Comparison of ENCODE assay signal across 28 mouse cellular contexts in the genomic region with DNA sequence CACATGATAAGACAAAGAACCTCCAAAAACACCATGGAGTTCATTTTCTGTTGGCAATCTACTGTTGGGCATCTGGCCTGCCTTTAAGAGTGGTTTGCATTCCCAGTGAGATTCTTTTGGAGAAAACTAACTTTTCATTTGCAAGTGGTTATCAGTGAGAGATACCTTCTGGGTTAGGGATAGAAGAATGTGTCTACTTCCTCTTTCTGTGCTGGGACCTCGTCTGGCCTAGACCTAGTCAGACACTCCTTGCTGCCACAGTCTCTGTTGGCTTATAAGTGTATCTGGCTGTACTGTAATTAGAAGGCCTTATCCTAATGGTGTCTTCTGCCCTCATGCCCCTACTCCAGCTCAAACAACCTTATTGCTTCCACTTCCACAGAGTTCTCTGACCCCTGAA.
A peak's percentile ranks its signal among the peaks of the same experiment; 100 is the strongest.
DNase-seq lines count a peak whose midpoint lies in the region; ATAC-seq and TF ChIP-seq lines count a peak whose summit lies in the region.
"Had no signal": no experiment of that assay in that cellular context is flagged by ENCODE, and none has a peak within 500 bp of the region (broad histone marks: within the 10 kb centered on the region; RNA-seq: fewer than 3 reads in every experiment).

No protein-coding gene starts in this region.

- H3K4me1 ChIP-seq in lung, postnatal 0 days (ENCODE audit: insufficient read depth, low read depth, low read length): no peaks in the 10 kb centered on the region
- H3K4me1 ChIP-seq: embryonic facial prominence, embryonic 10.5 days; embryonic facial prominence, embryonic 13.5 days; forebrain, embryonic 12.5 days had no signal

- no peaks in the 10 kb centered on the region for H3K36me3 ChIP-seq in lung, postnatal 0 days (ENCODE audit: insufficient read depth, low read length)
- H3K36me3 ChIP-seq: embryonic facial prominence, embryonic 10.5 days; embryonic facial prominence, embryonic 13.5 days; forebrain, embryonic 12.5 days; forebrain, embryonic 15.5 days; G1E had no signal

- H3K4me3 ChIP-seq in lung, postnatal 0 days (ENCODE audit: low read depth, low read length): no peak overlapping the region
- H3K4me3 ChIP-seq: embryonic facial prominence, embryonic 10.5 days; embryonic facial prominence, embryonic 13.5 days; erythroblast, embryonic 14.5 days; forebrain, embryonic 12.5 days; forebrain, embryonic 15.5 days had no signal

- no peaks in the 10 kb centered on the region for H3K9me3 ChIP-seq in lung, postnatal 0 days (ENCODE audit: low read length)
- H3K9me3 ChIP-seq: embryonic facial prominence, embryonic 10.5 days; embryonic facial prominence, embryonic 13.5 days; forebrain, embryonic 12.5 days; forebrain, embryonic 15.5 days; G1E had no signal

- DNase-seq in A20 (ENCODE audit: low read depth, low spot score) (peak; percentile 58), MEL-GATA-1-ER (ENCODE audit: extremely low read depth, low read depth) (peak; percentile 78)
- DNase-seq in left cerebral cortex, postnatal 36 days (ENCODE audit: low spot score in 2 of 2): no peak
- no peak for DNase-seq in lung, postnatal 0 days (ENCODE audit: low spot score)
- no peak for DNase-seq in heart, postnatal 4 days
- DNase-seq: adrenal gland, adult 8-10 months; adrenal gland, postnatal 25 days; cerebellum, adult 11-12 months; cerebellum, adult 8-10 months; cerebellum, postnatal 14 days; embryo, embryonic 11 days; gastrocnemius, postnatal 10 days; gastrocnemius, postnatal 36 days; heart, adult 11 months had no signal

- H3K27me3 ChIP-seq in lung, postnatal 0 days (replicated peaks; ENCODE audit: insufficient read depth, low read length): no peaks in the 10 kb centered on the region
- H3K27me3 ChIP-seq: embryonic facial prominence, embryonic 13.5 days; forebrain, embryonic 12.5 days; forebrain, embryonic 15.5 days had no signal

- TF ChIP-seq CTCF in lung, postnatal 0 days (IDR thresholded peaks at IDR 0.05): no peak

- TF ChIP-seq EP300 in lung, postnatal 0 days (IDR thresholded peaks at IDR 0.05): no peak

- no peak overlapping the region for H3K27ac ChIP-seq in lung, postnatal 0 days (ENCODE audit: low read length)
- H3K27ac ChIP-seq: embryonic facial prominence, embryonic 10.5 days; embryonic facial prominence, embryonic 13.5 days; forebrain, embryonic 12.5 days; forebrain, embryonic 15.5 days; hindbrain, embryonic 14.5 days; hindbrain, postnatal 0 days had no signal

- peak; percentile 56 to 86; a peak in 2 of 4 replicates for ATAC-seq in hematopoietic stem cell, adult 5-6 weeks (replicated peaks in 1 of 2; ENCODE audit: insufficient read depth in 1 of 2, low FRiP score in 2 of 2, low TSS enrichment in 1 of 2, low read depth in 1 of 2, poor library complexity in 2 of 2, severe bottlenecking in 2 of 2)
- ATAC-seq in megakaryocyte-erythroid progenitor cell, adult 5-6 weeks (replicated peaks; ENCODE audit: low FRiP score, low TSS enrichment, poor library complexity, severe bottlenecking): peak; percentile 56; the same call in 1 of the 2 replicates
- no peak for ATAC-seq in lung, postnatal 0 days
- ATAC-seq: activated CD4-positive, CD25-positive, alpha-beta regulatory T cell, adult 4 months; forebrain, embryonic 15.5 days; hindbrain, postnatal 0 days; inflammation-experienced regulatory T-cells, adult 6 months; intestine, embryonic 16.5 days had no signal

- 35% methylated on average over 1 of the region's 1 CpGs for WGBS in lung, postnatal 0 days

- H3K4me2 ChIP-seq in lung, postnatal 0 days (replicated peaks; ENCODE audit: low read depth, low read length): no peak overlapping the region
- H3K4me2 ChIP-seq: embryonic facial prominence, embryonic 13.5 days; forebrain, embryonic 12.5 days; forebrain, embryonic 15.5 days; heart, embryonic 11.5 days; hindbrain, embryonic 14.5 days had no signal

- H3K9ac ChIP-seq in lung, postnatal 0 days (replicated peaks; ENCODE audit: low read depth): no peak overlapping the region
- H3K9ac ChIP-seq: embryonic facial prominence, embryonic 13.5 days; forebrain, embryonic 12.5 days; forebrain, embryonic 15.5 days; hindbrain, embryonic 14.5 days had no signal

- intact Hi-C loops in left cerebral cortex, postnatal 36 days (cut with DNase I): no loop called here

Comparison
In these comparisons a context has a peak if more than half of its experiments do, and no peak if none do; other contexts are left out.
1. DNase-seq: peak in A20 (single experiment) and MEL-GATA-1-ER (single experiment); none in left cerebral cortex, postnatal 36 days (0 of 2), lung, postnatal 0 days (single experiment) and heart, postnatal 4 days (single experiment).